Mouse (Mus musculus) kidney, adult 9 months (tissue): ENCODE data around the gene Rgs6.

Experiments
- DNase-seq: peaks from one replicate; pipeline ENCODE4 v3.0.0; 2022

The Rgs6 gene

GRCm38 (mm10) chr12:83043980-83044620 lies 456.0 kb downstream of the Rgs6 start:
- DNase-seq = no peak

DNA sequence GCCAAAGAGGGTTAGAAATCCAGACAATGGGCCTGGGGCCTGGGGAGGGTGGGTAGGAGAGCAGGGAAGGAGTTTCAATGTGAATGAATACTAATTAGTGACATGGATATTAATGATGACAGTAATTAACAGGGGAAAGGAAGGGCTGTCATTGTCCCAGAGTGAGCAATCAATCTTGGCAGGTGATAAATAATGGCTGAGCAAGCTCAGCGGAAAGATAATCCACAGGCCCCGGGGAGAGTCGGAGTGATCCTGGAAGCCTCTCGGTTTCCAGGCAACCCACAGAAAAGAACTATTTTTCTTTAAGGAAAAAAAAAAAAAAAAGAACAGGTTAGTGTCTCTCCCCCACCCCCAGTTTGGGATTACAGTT lies 456.5 kb downstream of the Rgs6 start:
- no peak for DNase-seq

DNA sequence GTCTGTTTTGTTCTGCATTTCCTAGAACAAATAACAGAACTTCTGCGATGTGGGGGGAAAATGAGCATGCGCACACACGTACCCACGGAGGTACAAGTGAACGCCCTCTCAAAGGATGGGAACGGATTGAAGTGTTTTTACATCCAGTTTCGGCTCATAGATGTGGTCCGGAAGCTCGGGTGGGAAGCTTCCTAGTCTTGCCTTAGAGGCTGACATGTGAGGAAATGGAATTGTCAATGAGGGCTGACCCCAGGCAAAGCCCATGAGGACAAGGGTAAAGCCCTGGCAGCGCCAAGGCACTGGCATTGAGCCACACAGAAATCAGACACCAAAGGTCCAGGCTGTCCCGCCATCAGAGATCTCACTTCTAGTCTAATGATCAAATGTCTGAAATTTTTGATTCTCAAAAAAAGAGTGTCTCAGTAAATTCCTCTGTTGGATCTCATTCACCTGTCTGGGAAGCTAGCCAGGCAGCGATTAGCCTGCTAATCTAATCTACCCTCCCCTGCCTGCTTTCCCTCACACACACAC lies 457.0 kb downstream of the Rgs6 start:
- peak; percentile 22 for DNase-seq

DNA sequence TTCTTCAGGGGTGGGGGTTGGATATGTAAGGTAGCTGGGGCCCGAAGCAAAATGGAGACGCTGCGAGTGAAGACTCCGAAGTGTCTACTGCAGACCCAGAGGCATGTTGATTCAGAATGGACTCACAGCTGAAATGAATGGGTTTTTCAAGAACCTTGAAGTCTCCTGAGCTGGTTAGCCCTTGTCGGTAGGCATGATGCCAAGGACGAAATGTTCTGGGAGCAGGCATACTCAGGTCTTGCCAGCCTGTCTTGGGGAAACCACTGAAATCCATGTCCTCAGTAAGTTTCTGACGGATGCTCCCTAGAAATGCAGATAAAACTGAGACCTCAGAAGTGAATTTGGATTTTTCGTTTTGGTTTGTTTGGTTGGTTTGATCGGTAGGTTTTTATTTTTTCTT lies 458.6 kb downstream of the Rgs6 start:
- no peak for DNase-seq

DNA sequence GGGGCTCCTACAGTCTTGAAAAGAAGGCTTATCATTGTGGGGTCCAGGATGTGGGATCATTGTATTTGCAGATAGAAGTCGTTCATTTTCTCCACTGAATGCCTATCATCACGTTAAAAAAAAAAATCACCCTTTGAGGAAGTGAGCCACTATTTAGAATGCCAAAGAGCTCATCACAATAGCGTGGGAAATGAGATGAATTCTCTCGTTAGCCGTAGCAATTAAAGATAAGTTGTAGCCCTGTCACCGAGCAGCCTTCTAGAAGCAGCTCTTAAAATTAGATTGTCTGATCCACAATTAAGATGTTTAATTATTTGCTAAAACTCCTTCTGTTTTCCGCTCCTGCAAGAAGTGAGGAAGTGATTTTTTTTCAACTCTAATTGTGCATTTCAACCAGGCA lies 459.6 kb downstream of the Rgs6 start:
- no peak for DNase-seq

DNA sequence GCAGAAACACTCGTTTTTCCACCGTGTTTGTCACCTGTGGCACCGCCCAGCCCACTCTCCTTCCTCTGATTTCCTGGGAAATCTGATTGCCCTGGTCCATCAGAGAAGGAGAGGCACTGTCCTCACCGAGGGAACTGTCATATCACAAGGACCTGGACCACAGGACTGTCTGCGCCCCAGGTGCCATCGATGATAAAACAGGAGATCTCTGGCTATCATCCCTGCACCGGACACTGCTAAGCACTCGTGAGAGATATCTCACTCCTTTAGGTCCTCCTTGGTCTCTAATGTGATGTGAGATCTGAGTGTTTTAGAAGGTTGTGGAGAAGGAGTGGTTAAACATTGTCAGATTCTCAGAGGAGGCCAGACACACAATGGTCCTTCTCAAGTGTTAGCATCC lies 462.4 kb downstream of the Rgs6 start:
- DNase-seq = no peak

- no peak for DNase-seq
These were observed 464.3 kb downstream of the Rgs6 start for GRCm38 (mm10) chr12:83052391-83052790.

GRCm38 (mm10) chr12:83055690-83056089 lies 467.6 kb downstream of the Rgs6 start:
- DNase-seq = no peak

- DNase-seq = no peak
These were observed 478.3 kb downstream of the Rgs6 start for GRCm38 (mm10) chr12:83066426-83066825.

GRCm38 (mm10) chr12:83070848-83071247 lies 482.8 kb downstream of the Rgs6 start:
- no peak for DNase-seq

DNA sequence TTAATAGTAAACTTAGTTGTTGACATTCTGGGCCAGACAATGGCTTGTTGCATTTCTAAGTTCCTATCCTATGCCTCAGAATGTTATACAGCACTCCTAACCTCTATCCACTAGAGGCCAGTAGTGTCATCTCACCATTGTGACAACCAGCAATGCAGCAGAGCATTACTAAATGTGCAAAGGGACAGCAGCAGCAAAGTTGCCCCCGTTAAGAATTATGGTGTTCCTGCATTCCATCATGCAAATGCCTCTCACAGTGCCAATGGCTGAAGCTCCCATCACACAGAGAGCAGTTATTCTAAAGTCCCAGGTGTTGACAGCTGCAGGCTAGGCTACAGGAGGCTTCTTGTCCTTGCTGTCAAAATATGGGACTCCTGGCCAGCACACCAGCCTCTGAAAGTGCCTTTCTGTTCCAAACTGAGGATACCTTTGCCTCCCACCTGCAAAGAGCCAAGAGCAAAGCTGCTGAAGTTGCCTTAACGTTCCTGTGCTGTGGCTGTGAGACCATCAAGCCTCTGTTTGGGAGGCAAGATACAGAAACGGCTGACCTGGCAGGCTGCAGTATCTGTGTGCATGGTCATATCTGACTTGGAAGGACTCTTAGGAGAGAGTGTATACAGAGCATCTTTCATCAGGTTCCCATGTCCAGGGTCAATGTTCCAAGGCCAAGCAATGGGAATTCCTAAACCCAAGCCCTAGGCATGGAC lies 484.2 kb downstream of the Rgs6 start:
- peak; percentile 25 for DNase-seq

GRCm38 (mm10) chr12:83072951-83073878 lies 485.1 kb downstream of the Rgs6 start:
- DNase-seq = no peak

- DNase-seq = no peak
These were observed 485.8 kb downstream of the Rgs6 start for GRCm38 (mm10) chr12:83073879-83074368.

GRCm38 (mm10) chr12:83076179-83076578 lies 488.1 kb downstream of the Rgs6 start:
- no peak for DNase-seq

DNA sequence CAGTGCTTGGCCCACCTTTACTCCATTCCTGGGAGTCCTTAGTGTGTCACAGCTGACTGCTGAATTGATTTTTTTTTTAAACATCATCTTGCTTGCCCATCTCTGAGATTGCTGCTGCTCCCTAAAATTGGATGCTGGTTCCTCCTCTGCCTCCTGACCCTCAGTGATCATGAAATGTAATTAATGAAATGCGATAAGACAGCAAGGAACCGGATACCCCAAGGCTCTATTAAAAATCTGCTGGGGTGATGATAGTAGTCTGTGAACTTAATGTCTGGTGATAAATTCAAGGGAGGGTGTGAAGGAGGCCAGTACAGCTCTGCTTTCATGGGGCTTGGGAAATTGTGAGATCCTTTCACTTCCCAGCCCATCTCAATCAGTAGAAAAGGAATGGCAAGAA lies 489.4 kb downstream of the Rgs6 start:
- DNase-seq = no peak

DNA sequence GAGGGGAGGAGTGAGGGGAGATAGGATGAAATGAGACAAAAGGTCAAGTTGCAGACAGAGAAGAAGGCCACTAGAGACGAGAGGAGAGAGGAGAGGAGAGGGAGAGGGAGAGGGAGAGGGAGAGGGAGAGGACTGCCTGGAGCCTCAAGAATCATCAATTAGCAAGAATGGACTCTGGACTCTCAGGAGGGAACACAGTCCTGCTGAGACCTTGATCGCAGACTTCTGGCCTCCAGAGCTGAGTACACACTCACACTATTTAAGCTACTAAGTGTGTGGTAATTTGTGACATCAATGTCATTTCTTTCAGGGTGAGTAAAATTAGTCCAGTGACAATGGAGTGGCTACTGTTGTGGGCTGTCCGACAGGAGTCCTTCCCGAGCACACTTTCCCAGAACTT lies 495.3 kb downstream of the Rgs6 start:
- peak; percentile 24 for DNase-seq

DNA sequence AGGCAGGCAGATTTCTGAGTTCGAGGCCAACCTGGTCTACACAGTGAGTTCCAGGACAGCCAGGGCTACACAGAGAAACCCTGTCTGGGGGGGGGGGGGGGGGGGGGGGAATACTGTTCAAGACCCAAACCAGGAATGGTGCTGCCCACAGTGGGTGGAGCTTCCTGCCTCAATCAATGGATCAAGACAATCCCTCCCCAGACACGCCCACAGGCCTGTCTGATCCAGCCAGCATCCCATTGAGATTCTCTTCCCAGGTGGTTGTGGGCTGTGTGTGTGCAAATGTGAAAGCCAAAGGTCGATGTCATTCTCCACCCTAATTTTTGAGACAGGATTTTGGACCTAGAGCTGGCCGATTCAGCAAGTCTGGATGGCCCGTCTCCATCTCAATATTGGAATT lies 496.5 kb downstream of the Rgs6 start:
- no peak for DNase-seq

- DNase-seq = peak; percentile 48
These were observed 498.9 kb downstream of the Rgs6 start for GRCm38 (mm10) chr12:83087010-83087409.

- peak; percentile 46 for DNase-seq
These were observed 499.5 kb downstream of the Rgs6 start for GRCm38 (mm10) chr12:83087555-83087954.

DNA sequence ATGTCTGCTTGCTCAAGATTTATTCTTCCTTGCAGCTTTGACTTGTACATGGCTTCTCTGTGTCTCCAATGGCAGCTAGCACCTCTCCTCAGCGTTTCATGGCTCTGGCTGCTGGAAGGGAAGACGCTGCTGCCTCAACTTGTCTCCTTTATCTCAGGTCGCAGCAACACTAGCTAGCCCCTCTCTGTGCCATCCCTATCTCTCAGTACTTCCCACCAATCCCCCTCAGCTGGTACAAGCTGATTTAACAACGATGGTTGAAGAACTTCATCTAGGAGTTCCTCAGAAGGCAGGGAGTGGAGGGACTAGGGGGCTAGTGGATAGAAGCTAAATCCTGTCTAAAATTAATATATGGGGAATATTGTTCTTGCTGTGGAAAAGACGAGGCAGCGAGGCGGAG lies 503.9 kb downstream of the Rgs6 start:
- no peak for DNase-seq

- DNase-seq = no peak
These were observed 509.7 kb downstream of the Rgs6 start for GRCm38 (mm10) chr12:83097787-83098186.

- no peak for DNase-seq
These were observed 510.7 kb downstream of the Rgs6 start for GRCm38 (mm10) chr12:83098646-83099371.

GRCm38 (mm10) chr12:83099920-83100319 lies 511.8 kb downstream of the Rgs6 start:
- DNase-seq = no peak
